In genomic region chr1:192190508-192191321, GRCm38 (mm10) we compare ENCODE assay signal across 8 mouse cellular contexts. TPM values are rescaled to one million over a fixed set of nuclear protein-coding genes. Genes with fewer than 3 reads are reported as not detected.
DNase-seq lines count a peak whose midpoint lies in the region; ATAC-seq lines count a peak whose summit lies in the region.

TSS of gene Kcnh1 (plus strand) at chr1:192190774.

- DNase-seq in CD4-positive helper T cell, adult 2 months (ENCODE audit: low read depth, low spot score), result peak; percentile 40
- peak; percentile 19 for DNase-seq in c-Kit-positive CD71-positive TER-119-positive erythroid progenitor cells, embryonic 14.5 days (ENCODE audit: low spot score)
- peak; percentile 89 for DNase-seq in forebrain, embryonic 14.5 days (ENCODE audit: low spot score)
- DNase-seq in heart, postnatal 10 days, result peak; percentile 90
- DNase-seq in large intestine, adult 2 months (ENCODE audit: low read depth, low spot score), result peak; percentile 54
- DNase-seq in telencephalon, adult 2 months (ENCODE audit: low read depth, low spot score), result peak; percentile 76

- H3K4me3 ChIP-seq in forebrain, embryonic 14.5 days (ENCODE audit: low read depth, low read length), result peak within 1 kb of the TSS; percentile 50
- H3K4me3 ChIP-seq in liver, embryonic 15.5 days (replicated peaks), result peak within 1 kb of the TSS; percentile 35
- H3K4me3 ChIP-seq in neural tube, embryonic 13.5 days, result peak within 1 kb of the TSS; percentile 57

- intact Hi-C loops in heart, postnatal 10 days (cut with DNase I), result loop anchor here (2.0 to 10.0 kb wide), 2 partner anchors 356 to 714 kb away; no protein-coding TSS in a partner anchor

- peak within 1 kb of the TSS; percentile 86 for H3K4me2 ChIP-seq in forebrain, embryonic 14.5 days (ENCODE audit: low read length)
- H3K4me2 ChIP-seq in liver, embryonic 15.5 days, result peak within 1 kb of the TSS; percentile 62
- H3K4me2 ChIP-seq in neural tube, embryonic 13.5 days, result peak within 1 kb of the TSS; percentile 85

- H3K27me3 ChIP-seq in forebrain, embryonic 14.5 days (replicated peaks; ENCODE audit: control insufficient read depth, insufficient read depth, low read length), result peaks cover 13% of the 10 kb centered on the region
- H3K27me3 ChIP-seq in liver, embryonic 15.5 days, result peaks cover 61% of the 10 kb centered on the region
- peaks cover 23% of the 10 kb centered on the region for H3K27me3 ChIP-seq in neural tube, embryonic 13.5 days

- H3K27ac ChIP-seq in forebrain, embryonic 14.5 days (ENCODE audit: low read depth, low read length), result no peak within 1 kb of the TSS
- H3K27ac ChIP-seq in liver, embryonic 15.5 days (replicated peaks), result no peak within 1 kb of the TSS
- H3K27ac ChIP-seq in neural tube, embryonic 13.5 days (replicated peaks), result no peak within 1 kb of the TSS

- H3K4me1 ChIP-seq in forebrain, embryonic 14.5 days (ENCODE audit: control insufficient read depth, insufficient read depth, low read length), result no peaks in the 10 kb centered on the region
- H3K4me1 ChIP-seq in liver, embryonic 15.5 days (replicated peaks), result no peaks in the 10 kb centered on the region
- peaks cover 18% of the 10 kb centered on the region for H3K4me1 ChIP-seq in neural tube, embryonic 13.5 days (replicated peaks)

- H3K9ac ChIP-seq in forebrain, embryonic 14.5 days (ENCODE audit: low read length), result peak within 1 kb of the TSS; percentile 68
- H3K9ac ChIP-seq in liver, embryonic 15.5 days, result no peak within 1 kb of the TSS
- H3K9ac ChIP-seq in neural tube, embryonic 13.5 days, result peak within 1 kb of the TSS; percentile 75

- WGBS in forebrain, embryonic 14.5 days, result under 1% methylated on average over 73 of the region's 73 CpGs
- WGBS in large intestine, adult 2 months, result 1% methylated on average over 73 of the region's 73 CpGs
- 2% methylated on average over 73 of the region's 73 CpGs for WGBS in liver, embryonic 15.5 days (ENCODE audit: insufficient replicate concordance)
- under 1% methylated on average over 72 of the region's 73 CpGs for WGBS in neural tube, embryonic 13.5 days

- H3K36me3 ChIP-seq in forebrain, embryonic 14.5 days (ENCODE audit: control insufficient read depth, insufficient read depth, low read length), result no peaks in the 10 kb centered on the region
- H3K36me3 ChIP-seq in liver, embryonic 15.5 days (replicated peaks), result no peaks in the 10 kb centered on the region
- H3K36me3 ChIP-seq in neural tube, embryonic 13.5 days, result no peaks in the 10 kb centered on the region

- H3K9me3 ChIP-seq in forebrain, embryonic 14.5 days (replicated peaks; ENCODE audit: control insufficient read depth, low read length), result no peaks in the 10 kb centered on the region
- no peaks in the 10 kb centered on the region for H3K9me3 ChIP-seq in liver, embryonic 15.5 days (replicated peaks)
- no peaks in the 10 kb centered on the region for H3K9me3 ChIP-seq in neural tube, embryonic 13.5 days

- ATAC-seq in forebrain, embryonic 14.5 days, result peak; percentile 97
- ATAC-seq in liver, embryonic 15.5 days (ENCODE audit: insufficient read depth), result peak; percentile 63
- peak; percentile 95 for ATAC-seq in neural tube, embryonic 13.5 days (ENCODE audit: low read depth)

RNA-seq across cellular contexts. Expression of gene Kcnh1, which starts in this region (rescaled TPM):
- 0.88 and 1.3 TPM in 2 replicates for polyA plus RNA-seq in forebrain, embryonic 14.5 days (2014; fragmentation: Nextera tagmentation; extraction: Ambion mirVana)
- total RNA-seq in heart, postnatal 10 days (2021), result under 1 TPM; 0.25 to 0.38 TPM
- polyA plus RNA-seq in large intestine, adult 2 months (2012; rRNA removed), result 0.14 and 0.25 TPM in 2 replicates
- 0.03 TPM in 1 of 2 replicates, not detected in the other for polyA plus RNA-seq in liver, embryonic 15.5 days (2015; fragmentation: Nextera tagmentation; extraction: Ambion mirVana)
- polyA plus RNA-seq in neural tube, embryonic 13.5 days (2015; fragmentation: Nextera tagmentation; extraction: Ambion mirVana), result 3.5 and 3.9 TPM in 2 replicates

Comparison
In these comparisons a context has a peak if more than half of its experiments do, and no peak if none do; other contexts are left out.
1. Peak in DNase-seq in heart, postnatal 10 days; RNA of the gene not detected or under 1 TPM.
2. Peak in DNase-seq in large intestine, adult 2 months; RNA of the gene not detected or under 1 TPM.
3. Peak in ATAC-seq, H3K4me3 ChIP-seq and H3K4me2 ChIP-seq in liver, embryonic 15.5 days; RNA of the gene not detected or under 1 TPM.
4. DNase-seq: peak in every context shown above with its lines; median percentile 90 in heart, postnatal 10 days; 89 in forebrain, embryonic 14.5 days; 76 in telencephalon, adult 2 months; 54 in large intestine, adult 2 months; 40 in CD4-positive helper T cell, adult 2 months; 19 in c-Kit-positive CD71-positive TER-119-positive erythroid progenitor cells, embryonic 14.5 days.